Comparison of ENCODE assay signal across 8 mouse cellular contexts in genomic region chr3:65108945-65109921, GRCm38 (mm10). TPM values are rescaled to one million over a fixed set of nuclear protein-coding genes. Genes with fewer than 3 reads are reported as not detected.
DNase-seq lines count a peak whose midpoint lies in the region; ATAC-seq and TF ChIP-seq lines count a peak whose summit lies in the region.

TSS of gene Kcnab1 (plus strand) at chr3:65109384.

- TF ChIP-seq CTCF in hindbrain, postnatal 0 days (IDR thresholded peaks at IDR 0.05; ENCODE audit: low read depth) = no peak

- no peaks in the 10 kb centered on the region for H3K9me3 ChIP-seq in hindbrain, postnatal 0 days (ENCODE audit: low read length)
- 0 out of 2 replicates have a peak, but pooled peaks cover 4% of the 10 kb centered on the region for H3K9me3 ChIP-seq in limb, embryonic 12.5 days

- peak within 1 kb of the TSS; percentile 93 for H3K4me2 ChIP-seq in hindbrain, postnatal 0 days (ENCODE audit: low read depth, low read length)
- H3K4me2 ChIP-seq in limb, embryonic 12.5 days = peak within 1 kb of the TSS; percentile 78

- H3K4me3 ChIP-seq in hindbrain, postnatal 0 days (ENCODE audit: low read length) = peak within 1 kb of the TSS; percentile 46
- peak within 1 kb of the TSS; percentile 45 for H3K4me3 ChIP-seq in limb, embryonic 12.5 days (replicated peaks)

- H3K4me1 ChIP-seq in hindbrain, postnatal 0 days (ENCODE audit: insufficient read depth, low read length) = no peaks in the 10 kb centered on the region; the same call in 1 of the 2 replicates
- 0 out of 2 replicates have a peak, but pooled peaks cover 8% of the 10 kb centered on the region for H3K4me1 ChIP-seq in limb, embryonic 12.5 days (replicated peaks)

- ATAC-seq in hindbrain, postnatal 0 days = peak; percentile 91
- ATAC-seq in limb, embryonic 12.5 days (ENCODE audit: insufficient number of reproducible peaks, insufficient read depth, low FRiP score, low TSS enrichment, low read depth) = peak; percentile 81
- ATAC-seq in neutrophil, adult 5-6 weeks (ENCODE audit: extremely low read depth, insufficient number of reproducible peaks, low FRiP score, poor library complexity, severe bottlenecking) = 0 out of 2 replicates have a peak, but pooled peaks have one; percentile 16

- DNase-seq in adrenal gland, adult (ENCODE audit: inconsistent age in 2 of 2, low spot score in 1 of 2) = peak; percentile 3 to 27
- DNase-seq in adrenal gland, postnatal 36 days = no peak
- DNase-seq in cerebellum, postnatal 14 days = peak; percentile 74 to 77
- DNase-seq in frontal cortex, postnatal 10 days (ENCODE audit: low spot score in 2 of 2) = peak; percentile 17 to 38
- peak; percentile 67 for DNase-seq in hindbrain, postnatal 0 days (ENCODE audit: low spot score)
- no peak for DNase-seq in thymus, adult 18-20 months

- H3K27ac ChIP-seq in hindbrain, postnatal 0 days = peak within 1 kb of the TSS; percentile 38; the same call in 1 of the 2 replicates
- H3K27ac ChIP-seq in limb, embryonic 12.5 days = no peak within 1 kb of the TSS

- no peaks in the 10 kb centered on the region for H3K27me3 ChIP-seq in hindbrain, postnatal 0 days (ENCODE audit: insufficient read depth, low read length)
- peaks cover 34% of the 10 kb centered on the region for H3K27me3 ChIP-seq in limb, embryonic 12.5 days

- no peaks in the 10 kb centered on the region for H3K36me3 ChIP-seq in hindbrain, postnatal 0 days (ENCODE audit: insufficient read depth, low read length)
- H3K36me3 ChIP-seq in limb, embryonic 12.5 days = no peaks in the 10 kb centered on the region

- H3K9ac ChIP-seq in hindbrain, postnatal 0 days (replicated peaks; ENCODE audit: low read length) = peak within 1 kb of the TSS; percentile 58
- H3K9ac ChIP-seq in limb, embryonic 12.5 days (replicated peaks) = peak within 1 kb of the TSS; percentile 61

- under 1% methylated on average over 30 of the region's 30 CpGs for WGBS in hindbrain, postnatal 0 days
- 1% methylated on average over 30 of the region's 30 CpGs for WGBS in limb, embryonic 12.5 days

RNA-seq across cellular contexts. Expression of gene Kcnab1, which starts in this region (rescaled TPM):
- total RNA-seq in adrenal gland, postnatal 36 days (2021) = 1 to 10 TPM in 1 of 2 experiments, under 1 TPM in 1; 0.82 to 1.1 TPM
- 6.3 and 7.6 TPM in 2 replicates for total RNA-seq in hindbrain, postnatal 0 days (2014; rRNA removed)
- polyA plus RNA-seq in hindbrain, postnatal 0 days (2015; fragmentation: Nextera tagmentation; extraction: Ambion mirVana) = 11.3 and 11.5 TPM in 2 replicates
- polyA plus RNA-seq in limb, embryonic 12.5 days (2016; fragmentation: Nextera tagmentation; extraction: Ambion mirVana) = 8.5 and 8.6 TPM in 2 replicates
- 0.47 and 0.61 TPM in 2 replicates for total RNA-seq in neutrophil, adult 5-6 weeks (2017)

Comparison
In these comparisons a context has a peak if more than half of its experiments do, and no peak if none do; other contexts are left out.
1. DNase-seq: peak in adrenal gland, adult (2 of 2), cerebellum, postnatal 14 days (2 of 2), frontal cortex, postnatal 10 days (2 of 2) and hindbrain, postnatal 0 days (single experiment); none in adrenal gland, postnatal 36 days (0 of 2) and thymus, adult 18-20 months (0 of 2).
2. Peak in ATAC-seq in neutrophil, adult 5-6 weeks; RNA of the gene not detected or under 1 TPM.
3. ATAC-seq: peak in every context shown above with its lines; median percentile 91 in hindbrain, postnatal 0 days; 81 in limb, embryonic 12.5 days; 16 in neutrophil, adult 5-6 weeks.